Mouse (Mus musculus): ENCODE measurements around the gene Rtn4. TPM values are rescaled to one million over a fixed set of nuclear protein-coding genes. Genes with fewer than 3 reads are reported as not detected.

Gene Rtn4
- total and polyA plus RNA-seq, 3 experiments = 65.3 to 83.0 (median 68.9) TPM

GRCm38 (mm10) chr11:29702721-29703120 is 10.0 kb downstream of the Rtn4 start:
- Histone ChIP-seq H3K4me3 (ENCODE audit: low read depth, low read length) (no peak overlapping the region), H3K27me3 (ENCODE audit: insufficient read depth, low read length) (no peaks in the 10 kb centered on the region), H3K4me1 (ENCODE audit: insufficient read depth, low read depth, low read length) (peaks cover 3% of the 10 kb centered on the region; the same call in 1 of the 2 replicates), H3K9me3 (replicated peaks) (no peaks in the 10 kb centered on the region), H3K36me3 (replicated peaks) (peaks cover 16% of the 10 kb centered on the region)
- no peak for TF ChIP-seq GATA2 (IDR thresholded peaks at IDR 0.05; ENCODE audit: borderline replicate concordance, low read depth, low read length)
- DNase-seq (ENCODE audit: low spot score) (no peak), ATAC-seq (ENCODE audit: extremely low read depth, insufficient number of reproducible peaks, low FRiP score, poor library complexity, severe bottlenecking) (no peak)

GRCm38 (mm10) chr11:29705263-29705662 is 12.5 kb downstream of the Rtn4 start:
- no peak overlapping the region for H3K4me3 ChIP-seq (ENCODE audit: low read depth, low read length)
- no peaks in the 10 kb centered on the region for H3K9me3 ChIP-seq (replicated peaks)
- H3K27me3 ChIP-seq (ENCODE audit: insufficient read depth, low read length) = no peaks in the 10 kb centered on the region
- no peak for DNase-seq (ENCODE audit: low spot score)
- peaks cover 24% of the 10 kb centered on the region for H3K36me3 ChIP-seq (replicated peaks)
- peaks cover 3% of the 10 kb centered on the region; the same call in 1 of the 2 replicates for H3K4me1 ChIP-seq (ENCODE audit: insufficient read depth, low read depth, low read length)
- ATAC-seq (ENCODE audit: extremely low read depth, insufficient number of reproducible peaks, low FRiP score, poor library complexity, severe bottlenecking) = no peak
- no peak for TF ChIP-seq GATA1 (IDR thresholded peaks at IDR 0.05; ENCODE audit: borderline replicate concordance, low read length)
- TF ChIP-seq POLR2AphosphoS5 (IDR thresholded peaks at IDR 0.05; ENCODE audit: insufficient replicate concordance, low read depth, low read length) = no peak
- no peak for TF ChIP-seq GATA2 (IDR thresholded peaks at IDR 0.05; ENCODE audit: borderline replicate concordance, low read depth, low read length)
- no peak for TF ChIP-seq TAL1 (conservative IDR thresholded peaks at IDR 0.05; ENCODE audit: low read depth, low read length)
- TF ChIP-seq CTCF (IDR thresholded peaks at IDR 0.05; ENCODE audit: low read depth, low read length) = no peak

GRCm38 (mm10) chr11:29706845-29707244 is 14.1 kb downstream of the Rtn4 start:
- peaks cover 29% of the 10 kb centered on the region for H3K36me3 ChIP-seq (replicated peaks)
- peaks cover 3% of the 10 kb centered on the region; the same call in 1 of the 2 replicates for H3K4me1 ChIP-seq (ENCODE audit: insufficient read depth, low read depth, low read length)
- ATAC-seq (ENCODE audit: extremely low read depth, insufficient number of reproducible peaks, low FRiP score, poor library complexity, severe bottlenecking) (no peak), DNase-seq (ENCODE audit: low spot score) (no peak)
- no peak overlapping the region for H3K4me3 ChIP-seq (ENCODE audit: low read depth, low read length)
- H3K27me3 ChIP-seq (ENCODE audit: insufficient read depth, low read length) = no peaks in the 10 kb centered on the region
- TF ChIP-seq POLR2AphosphoS5 (IDR thresholded peaks at IDR 0.05; ENCODE audit: insufficient replicate concordance, low read depth, low read length) (no peak), CTCF (IDR thresholded peaks at IDR 0.05; ENCODE audit: low read depth, low read length) (no peak), TAL1 (conservative IDR thresholded peaks at IDR 0.05; ENCODE audit: low read depth, low read length) (no peak), GATA1 (IDR thresholded peaks at IDR 0.05; ENCODE audit: borderline replicate concordance, low read length) (no peak), GATA2 (IDR thresholded peaks at IDR 0.05; ENCODE audit: borderline replicate concordance, low read depth, low read length) (no peak)
- H3K9me3 ChIP-seq (replicated peaks) = no peaks in the 10 kb centered on the region

GRCm38 (mm10) chr11:29709512-29709911 is 16.8 kb downstream of the Rtn4 start:
- Histone ChIP-seq H3K4me1 (ENCODE audit: insufficient read depth, low read depth, low read length) (peaks cover 2% of the 10 kb centered on the region; the same call in 1 of the 2 replicates), H3K36me3 (replicated peaks) (peaks cover 28% of the 10 kb centered on the region), H3K4me3 (ENCODE audit: low read depth, low read length) (no peak overlapping the region), H3K27me3 (ENCODE audit: insufficient read depth, low read length) (no peaks in the 10 kb centered on the region), H3K9me3 (replicated peaks) (no peaks in the 10 kb centered on the region)
- ATAC-seq (ENCODE audit: extremely low read depth, insufficient number of reproducible peaks, low FRiP score, poor library complexity, severe bottlenecking) = no peak
- no peak for DNase-seq (ENCODE audit: low spot score)
- no peak for TF ChIP-seq CTCF (IDR thresholded peaks at IDR 0.05; ENCODE audit: low read depth, low read length)
- TF ChIP-seq TAL1 (conservative IDR thresholded peaks at IDR 0.05; ENCODE audit: low read depth, low read length) = no peak
- no peak for TF ChIP-seq GATA2 (IDR thresholded peaks at IDR 0.05; ENCODE audit: borderline replicate concordance, low read depth, low read length)
- no peak for TF ChIP-seq GATA1 (IDR thresholded peaks at IDR 0.05; ENCODE audit: borderline replicate concordance, low read length)
- TF ChIP-seq POLR2AphosphoS5 (IDR thresholded peaks at IDR 0.05; ENCODE audit: insufficient replicate concordance, low read depth, low read length) = no peak

- no peak overlapping the region for H3K4me3 ChIP-seq (ENCODE audit: low read depth, low read length)
- no peak for DNase-seq (ENCODE audit: low spot score)
- peaks cover 9% of the 10 kb centered on the region for H3K36me3 ChIP-seq (replicated peaks)
- no peak for ATAC-seq (ENCODE audit: extremely low read depth, insufficient number of reproducible peaks, low FRiP score, poor library complexity, severe bottlenecking)
- peaks cover 2% of the 10 kb centered on the region; the same call in 1 of the 2 replicates for H3K4me1 ChIP-seq (ENCODE audit: insufficient read depth, low read depth, low read length)
- no peak for TF ChIP-seq TAL1 (conservative IDR thresholded peaks at IDR 0.05; ENCODE audit: low read depth, low read length)
- TF ChIP-seq GATA2 (IDR thresholded peaks at IDR 0.05; ENCODE audit: borderline replicate concordance, low read depth, low read length) = no peak
- no peak for TF ChIP-seq POLR2AphosphoS5 (IDR thresholded peaks at IDR 0.05; ENCODE audit: insufficient replicate concordance, low read depth, low read length)
- no peak for TF ChIP-seq CTCF (IDR thresholded peaks at IDR 0.05; ENCODE audit: low read depth, low read length)
- no peak for TF ChIP-seq GATA1 (IDR thresholded peaks at IDR 0.05; ENCODE audit: borderline replicate concordance, low read length)
- H3K27me3 ChIP-seq (ENCODE audit: insufficient read depth, low read length) = no peaks in the 10 kb centered on the region
- H3K9me3 ChIP-seq (replicated peaks) = no peaks in the 10 kb centered on the region
Measured at GRCm38 (mm10) chr11:29714114-29714513, 21.4 kb downstream of the Rtn4 start.

- Histone ChIP-seq H3K36me3 (replicated peaks) (peaks cover 9% of the 10 kb centered on the region), H3K9me3 (replicated peaks) (no peaks in the 10 kb centered on the region), H3K27me3 (ENCODE audit: insufficient read depth, low read length) (no peaks in the 10 kb centered on the region), H3K4me1 (ENCODE audit: insufficient read depth, low read depth, low read length) (peaks cover 2% of the 10 kb centered on the region; the same call in 1 of the 2 replicates), H3K4me3 (ENCODE audit: low read depth, low read length) (no peak overlapping the region)
- TF ChIP-seq GATA2 (IDR thresholded peaks at IDR 0.05; ENCODE audit: borderline replicate concordance, low read depth, low read length) = no peak
- TF ChIP-seq POLR2AphosphoS5 (IDR thresholded peaks at IDR 0.05; ENCODE audit: insufficient replicate concordance, low read depth, low read length) = no peak
- no peak for TF ChIP-seq GATA1 (IDR thresholded peaks at IDR 0.05; ENCODE audit: borderline replicate concordance, low read length)
- TF ChIP-seq CTCF (IDR thresholded peaks at IDR 0.05; ENCODE audit: low read depth, low read length) = no peak
- no peak for TF ChIP-seq TAL1 (conservative IDR thresholded peaks at IDR 0.05; ENCODE audit: low read depth, low read length)
- DNase-seq (ENCODE audit: low spot score) (no peak), ATAC-seq (ENCODE audit: extremely low read depth, insufficient number of reproducible peaks, low FRiP score, poor library complexity, severe bottlenecking) (no peak)
Measured at GRCm38 (mm10) chr11:29714789-29715188, 22.0 kb downstream of the Rtn4 start.

All from G1E (cell line).